Mouse (Mus musculus) hindbrain, postnatal 0 days (tissue): ENCODE data around the gene Adgrg7. TPM values are rescaled to one million over a fixed set of nuclear protein-coding genes. Genes with fewer than 3 reads are reported as not detected.

Experiments used
- ATAC-seq: fragments of 200-750 bp; cut with Nextera tagmentation; 2 replicates; pipeline ENCODE4 v1.8.0; 2017; ENCODE audit warnings: mild to moderate bottlenecking, moderate TSS enrichment, moderate library complexity
- DNase-seq: peaks from one replicate; pipeline ENCODE4 v3.0.0-alpha.2; 2015; ENCODE audit warnings: low spot score
- H3K27ac ChIP-seq: fragments of 300-500 bp; sonication (generic); 2 replicates; pipeline ENCODE4 v1.5.1; 2014; ENCODE audit warnings: mild to moderate bottlenecking
- H3K27me3 ChIP-seq: fragments of 300-500 bp; sonication (generic); 2 replicates; pipeline ENCODE4 v1.6.1; 2014; ENCODE audit warnings: low read length, mixed read lengths; ENCODE audit not compliant: insufficient read depth
- H3K36me3 ChIP-seq: fragments of 300-500 bp; sonication (generic); 2 replicates; pipeline ENCODE4 v1.6.1; 2014; ENCODE audit warnings: low read length, mixed read lengths; ENCODE audit not compliant: insufficient read depth
- H3K4me1 ChIP-seq: fragments of 300-500 bp; sonication (generic); 2 replicates; pipeline ENCODE4 v1.6.1; 2014; ENCODE audit warnings: antibody characterized with exemption, low read length, mixed read lengths; ENCODE audit not compliant: insufficient read depth
- H3K4me2 ChIP-seq: fragments of 300-500 bp; sonication (generic); 2 replicates; pipeline ENCODE4 v1.6.1; 2014; ENCODE audit warnings: low read depth, mild to moderate bottlenecking, low read length, moderate library complexity, mixed read lengths
- H3K4me3 ChIP-seq: fragments of 300-500 bp; sonication (generic); 2 replicates; pipeline ENCODE4 v1.5.1; 2014; ENCODE audit warnings: low read length
- H3K9ac ChIP-seq: fragments of 300-500 bp; sonication (generic); replicated peaks from 2 replicates; pipeline ENCODE4 v1.6.1; 2014; ENCODE audit warnings: mild to moderate bottlenecking, low read length, moderate library complexity, mixed read lengths
- H3K9me3 ChIP-seq: fragments of 300-500 bp; sonication (generic); 2 replicates; pipeline ENCODE4 v1.6.1; 2016; ENCODE audit warnings: low read length, mixed read lengths
- CTCF ChIP-seq: IDR thresholded peaks from 2 replicates; pipeline ENCODE4 v1.5.1; 2016; ENCODE audit warnings: antibody characterized with exemption, control low read depth, low read depth
- WGBS: fragments of 180-500 bp; shearing (Covaris S2); extraction: QIAGEN DNeasy Blood & Tissue Kit; methylation state at CpG from one replicate; pipeline ENCODE4 v1.1.7; 2014; 5-methylcytosine and 5-hydroxymethylcytosine counted together
- polyA plus RNA-seq: library from polyadenylated mRNA; unstranded; fragments of >200 nt; fragmentation: Nextera tagmentation; extraction: Ambion mirVana; gene quantifications from 2 replicates; pipeline ENCODE4 v1.2.1, GENCODE M21; 2015
- total RNA-seq: library from RNA; depleted of rRNA; stranded (reverse); fragments of >200 nt; gene quantifications from 2 replicates; pipeline ENCODE4 v1.2.3, GENCODE M21; 2014

Adgrg7 gene
- total and polyA plus RNA-seq, 2 experiments from 2014 or later = not detected

DNA sequence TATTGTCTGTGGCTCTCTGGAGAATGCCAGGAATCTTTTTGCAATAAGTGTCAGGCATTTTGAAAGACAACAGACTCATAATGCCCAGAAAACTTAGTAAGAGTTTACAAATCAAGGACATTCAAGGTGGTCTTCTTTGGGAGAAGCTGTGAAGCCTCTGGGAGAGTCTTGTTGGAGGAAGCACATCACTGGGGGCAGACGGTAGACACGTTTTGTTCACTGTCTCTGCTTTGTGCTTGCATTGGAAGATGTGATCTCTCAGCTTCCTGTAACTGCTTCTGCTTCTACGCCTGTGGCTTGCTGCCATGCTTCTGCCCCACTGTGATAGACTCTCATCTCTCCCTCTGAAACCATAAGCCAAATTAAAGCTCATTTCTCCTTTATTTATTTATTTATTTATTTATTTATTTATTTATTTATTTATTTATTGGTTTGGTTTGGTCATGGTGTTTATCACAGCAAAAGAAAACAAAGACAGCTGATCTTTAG is 3.9 kb upstream of the Adgrg7 start:
- Histone ChIP-seq H3K27me3 (no peaks in the 10 kb centered on the region), H3K4me3 (no peak overlapping the region), H3K9ac (no peak overlapping the region), H3K4me1 (no peaks in the 10 kb centered on the region), H3K27ac (no peak overlapping the region), H3K4me2 (no peak overlapping the region), H3K36me3 (no peaks in the 10 kb centered on the region), H3K9me3 (no peaks in the 10 kb centered on the region)
- no peak for DNase-seq
- 79% methylated on average over 3 of the region's 3 CpGs for WGBS
- no peak for TF ChIP-seq CTCF
- ATAC-seq = no peak

DNA sequence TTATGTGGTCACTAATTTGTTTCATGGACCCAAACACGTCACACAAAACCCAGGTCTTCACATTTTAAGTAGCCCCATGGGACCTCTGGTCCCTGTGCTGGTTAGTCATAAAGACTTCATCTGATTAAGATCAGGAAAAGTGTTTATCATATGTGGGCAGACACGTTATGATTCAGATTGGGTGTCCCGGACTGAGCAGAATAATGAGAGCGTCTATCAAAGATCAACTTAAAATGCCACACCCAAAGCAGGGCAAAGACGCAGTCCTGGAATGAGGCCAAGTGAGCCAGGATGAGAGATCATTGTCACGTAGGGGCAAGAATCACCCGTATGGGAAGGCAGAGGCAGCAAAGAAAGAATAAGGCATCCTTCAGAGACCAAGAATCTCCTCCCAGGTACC is 3.2 kb upstream of the Adgrg7 start:
- Histone ChIP-seq H3K27ac (no peak overlapping the region), H3K9ac (no peak overlapping the region), H3K36me3 (no peaks in the 10 kb centered on the region), H3K4me1 (no peaks in the 10 kb centered on the region), H3K27me3 (no peaks in the 10 kb centered on the region), H3K9me3 (no peaks in the 10 kb centered on the region), H3K4me3 (no peak overlapping the region), H3K4me2 (no peak overlapping the region)
- DNase-seq (no peak), ATAC-seq (no peak)
- TF ChIP-seq CTCF = no peak
- WGBS = 69% methylated on average over 7 of the region's 7 CpGs

DNA sequence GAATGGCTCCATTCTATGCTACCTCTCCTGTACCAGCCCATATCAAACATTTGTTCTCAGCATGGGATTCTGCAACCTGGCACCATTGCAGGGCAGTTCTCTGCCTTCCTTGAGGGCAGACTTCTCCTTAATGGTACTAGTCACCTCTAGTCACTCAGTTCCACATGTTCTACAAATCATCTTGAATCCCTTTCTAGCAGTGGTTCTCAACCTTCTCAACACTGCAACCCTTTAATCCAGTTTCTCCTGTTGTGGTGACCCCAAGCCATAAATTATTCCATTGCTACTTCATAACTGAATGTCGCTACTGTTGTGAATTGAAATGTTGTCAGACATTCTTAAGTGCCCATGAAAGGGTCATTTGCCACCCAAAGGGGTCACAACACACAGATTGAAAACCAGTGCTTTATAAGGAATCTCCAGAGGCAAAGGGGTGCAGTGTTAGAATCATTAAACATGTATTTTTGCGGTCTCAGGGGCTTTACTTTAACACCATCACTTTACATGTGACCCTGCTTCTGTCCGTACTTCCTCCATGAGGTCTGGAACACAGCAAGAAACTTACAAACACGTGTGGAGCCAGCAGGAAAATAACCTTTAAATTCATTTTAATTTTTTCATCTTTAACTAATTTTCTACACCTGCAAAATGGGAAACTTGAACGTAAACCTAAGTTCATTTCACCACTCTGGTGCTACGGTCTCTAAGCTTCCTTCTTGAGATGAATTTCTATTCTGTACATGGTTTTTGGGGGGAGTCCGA is 1.1 kb downstream of the Adgrg7 start:
- ATAC-seq = no peak
- Histone ChIP-seq H3K4me2 (no peak overlapping the region), H3K9ac (no peak overlapping the region), H3K4me1 (no peaks in the 10 kb centered on the region), H3K27me3 (no peaks in the 10 kb centered on the region), H3K4me3 (no peak overlapping the region), H3K36me3 (no peaks in the 10 kb centered on the region), H3K9me3 (no peaks in the 10 kb centered on the region), H3K27ac (no peak overlapping the region)
- TF ChIP-seq CTCF = no peak
- no peak for DNase-seq
- 88% methylated on average over 7 of the region's 7 CpGs for WGBS

DNA sequence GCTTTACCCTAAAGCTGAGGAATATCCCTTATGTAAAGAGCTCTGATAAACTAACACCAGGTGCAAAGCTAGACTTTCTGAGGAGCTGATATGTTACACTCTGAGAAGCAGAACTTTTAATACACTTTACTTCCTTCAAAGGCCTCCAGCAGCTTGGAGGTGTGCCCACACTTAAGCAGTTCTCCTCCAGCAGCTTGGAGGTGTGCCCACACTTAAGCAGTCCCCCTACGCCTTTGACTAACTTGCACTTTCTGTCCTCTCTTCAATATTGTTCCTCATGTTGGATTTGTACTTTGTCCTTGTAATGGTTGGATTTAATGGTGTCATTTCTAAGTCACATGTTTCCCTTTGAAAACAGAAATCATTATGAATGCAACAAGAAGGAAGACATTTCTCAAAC is 1.9 kb downstream of the Adgrg7 start:
- no peak for TF ChIP-seq CTCF
- DNase-seq (no peak), ATAC-seq (no peak)
- Histone ChIP-seq H3K4me2 (no peak overlapping the region), H3K36me3 (no peaks in the 10 kb centered on the region), H3K9me3 (no peaks in the 10 kb centered on the region), H3K27ac (no peak overlapping the region), H3K4me3 (no peak overlapping the region), H3K4me1 (no peaks in the 10 kb centered on the region), H3K27me3 (no peaks in the 10 kb centered on the region), H3K9ac (no peak overlapping the region)
- 76% methylated on average over 1 of the region's 1 CpGs for WGBS

DNA sequence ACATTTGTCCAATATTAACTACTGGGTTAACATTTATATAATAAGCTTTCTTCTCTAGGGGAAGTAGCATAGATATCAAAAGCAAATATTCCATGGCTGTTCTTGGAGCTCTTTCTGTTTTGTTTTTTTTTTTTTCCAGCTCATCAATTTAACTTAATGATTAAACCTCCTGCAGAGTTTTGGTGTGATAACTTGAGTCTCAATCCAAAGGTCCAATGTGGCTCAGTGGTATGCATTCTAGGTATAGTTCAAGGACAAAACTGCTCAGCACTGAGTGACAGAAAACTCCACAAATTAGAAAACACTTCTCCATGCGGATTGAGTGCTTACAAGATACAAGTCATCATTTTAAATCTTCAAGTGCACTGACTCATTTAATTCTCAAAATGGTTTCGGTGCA is 9.7 kb downstream of the Adgrg7 start:
- no peaks in the 10 kb centered on the region for H3K9me3 ChIP-seq
- no peak for ATAC-seq
- TF ChIP-seq CTCF = no peak

DNA sequence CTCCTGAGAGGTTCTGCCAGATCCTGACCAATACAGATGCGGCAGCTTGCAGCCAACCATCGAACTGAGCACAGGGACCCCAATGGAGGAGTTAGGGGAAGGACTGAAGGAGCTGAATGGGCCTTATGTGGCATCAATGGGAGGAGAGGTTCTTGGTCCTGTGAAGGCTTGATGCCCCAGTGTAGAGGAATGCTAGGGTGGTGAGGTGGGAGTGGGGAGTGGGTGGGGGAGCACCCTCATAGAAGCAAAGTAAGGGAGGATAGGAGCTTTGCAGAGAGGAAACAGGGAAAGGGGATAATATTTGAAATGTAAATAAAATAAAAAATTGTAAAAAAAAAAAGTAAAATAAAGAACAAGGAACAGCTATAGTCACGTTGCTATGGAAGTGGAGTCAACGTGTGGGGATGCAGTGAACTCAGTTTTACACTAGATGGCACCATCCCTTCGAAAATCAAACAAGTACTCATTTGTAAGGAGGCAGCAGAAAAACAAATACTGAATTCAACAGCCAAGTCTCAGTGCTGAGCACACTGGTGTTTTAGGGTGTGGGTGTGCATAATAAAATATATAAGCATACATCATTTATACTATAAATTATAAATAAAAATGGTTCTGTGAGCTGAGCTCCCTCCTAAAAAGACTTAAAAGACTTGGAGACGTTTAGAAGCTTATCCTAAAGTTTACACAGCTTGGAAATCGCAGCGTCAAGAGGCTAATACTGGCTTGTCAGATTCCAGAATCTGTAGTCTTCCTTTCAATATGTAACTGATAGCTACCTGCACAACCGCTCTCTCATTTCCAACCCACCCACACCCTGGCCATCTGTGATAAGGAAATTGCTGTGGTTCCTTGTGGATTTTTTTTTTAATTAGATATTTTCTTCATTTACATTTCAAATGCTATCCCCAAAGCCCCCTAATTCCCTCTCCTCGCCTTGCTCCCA is 24.2 kb downstream of the Adgrg7 start:
- no peak overlapping the region for H3K4me2 ChIP-seq
- TF ChIP-seq CTCF = peak; percentile 86
- no peak overlapping the region for H3K9ac ChIP-seq
- ATAC-seq (peak; percentile 89), DNase-seq (peak; percentile 83)
- H3K9me3 ChIP-seq = no peaks in the 10 kb centered on the region
- H3K27ac ChIP-seq = no peak overlapping the region
- no peaks in the 10 kb centered on the region for H3K4me1 ChIP-seq
- H3K36me3 ChIP-seq = no peaks in the 10 kb centered on the region
- WGBS = 49% methylated on average over 10 of the region's 10 CpGs
- H3K4me3 ChIP-seq = no peak overlapping the region
- H3K27me3 ChIP-seq = no peaks in the 10 kb centered on the region

More for the DNA sequence above, 9.7 kb downstream of the Adgrg7 start:
- Histone ChIP-seq H3K36me3 (no peaks in the 10 kb centered on the region), H3K4me3 (no peak overlapping the region), H3K27me3 (no peaks in the 10 kb centered on the region), H3K9ac (no peak overlapping the region), H3K4me1 (no peaks in the 10 kb centered on the region), H3K4me2 (no peak overlapping the region), H3K27ac (no peak overlapping the region)
- WGBS = 87% methylated on average over 2 of the region's 2 CpGs
- DNase-seq = no peak
